Mouse (Mus musculus) stomach, embryonic 15.5 days (tissue): ENCODE measurements around the gene Flt3l. TPM values are rescaled to one million over a fixed set of nuclear protein-coding genes. Genes with fewer than 3 reads are reported as not detected.
"Not testable (repeated sequence)": the region's sequence is repeated elsewhere in the genome, so short reads cannot be mapped to it uniquely, and the experiment has no call there.

Experiments used
- ATAC-seq: fragments of 200-750 bp; cut with Nextera tagmentation; 2 replicates; pipeline ENCODE4 v1.8.0; 2017; ENCODE audit warnings: low read depth, moderate number of reproducible peaks, moderate TSS enrichment; ENCODE audit not compliant: insufficient read depth, low FRiP score
- H3K27ac ChIP-seq: fragments of 300-500 bp; sonication (generic); 2 replicates; pipeline ENCODE4 v1.5.1; 2015; ENCODE audit warnings: mild to moderate bottlenecking, inconsistent platforms
- H3K27me3 ChIP-seq: fragments of 300-500 bp; sonication (generic); replicated peaks from 2 replicates; pipeline ENCODE4 v1.6.1; 2015; ENCODE audit warnings: inconsistent platforms
- H3K36me3 ChIP-seq: fragments of 300-500 bp; sonication (generic); 2 replicates; pipeline ENCODE4 v1.6.1; 2015; ENCODE audit warnings: inconsistent platforms
- H3K4me1 ChIP-seq: fragments of 300-500 bp; sonication (generic); 2 replicates; pipeline ENCODE4 v1.6.1; 2015; ENCODE audit warnings: inconsistent platforms
- H3K4me2 ChIP-seq: fragments of 300-500 bp; sonication (generic); 2 replicates; pipeline ENCODE4 v1.6.1; 2015; ENCODE audit warnings: mild to moderate bottlenecking, inconsistent platforms
- H3K4me3 ChIP-seq: fragments of 300-500 bp; sonication (generic); replicated peaks from 2 replicates; pipeline ENCODE4 v1.5.1; 2015; ENCODE audit warnings: inconsistent platforms
- H3K9ac ChIP-seq: fragments of 300-500 bp; sonication (generic); 2 replicates; pipeline ENCODE4 v1.6.1; 2015; ENCODE audit warnings: inconsistent platforms
- H3K9me3 ChIP-seq: fragments of 300-500 bp; sonication (generic); 2 replicates; pipeline ENCODE4 v1.6.1; 2016; ENCODE audit warnings: inconsistent platforms
- WGBS: fragments of 180-500 bp; shearing (Covaris S2); methylation state at CpG from one replicate; pipeline ENCODE4 v1.1.7; 2015; 5-methylcytosine and 5-hydroxymethylcytosine counted together
- polyA plus RNA-seq: library from polyadenylated mRNA; unstranded; fragments of >200 nt; fragmentation: Nextera tagmentation; extraction: Ambion mirVana; gene quantifications from 2 replicates; pipeline ENCODE4 v1.2.1, GENCODE M21; 2015

Gene Flt3l
- polyA plus RNA-seq, 1 experiment from 2014 or later = 2.2 TPM

GRCm38 (mm10) chr7:45174567-45175280 is 38.5 kb upstream of the Flt3l start:
- ATAC-seq = no peak
- 0 out of 2 replicates have a peak, but pooled peaks cover 3% of the 10 kb centered on the region for H3K9me3 ChIP-seq
- H3K4me1 ChIP-seq = peaks cover 6% of the 10 kb centered on the region
- H3K4me3 ChIP-seq = no peak overlapping the region; the same call in 1 of the 2 replicates
- H3K9ac ChIP-seq = no peak overlapping the region
- no peak overlapping the region for H3K27ac ChIP-seq
- peaks cover 76% of the 10 kb centered on the region for H3K27me3 ChIP-seq
- 5% methylated on average over 25 of the region's 29 CpGs for WGBS
- no peaks in the 10 kb centered on the region for H3K36me3 ChIP-seq
- H3K4me2 ChIP-seq = peak overlapping the region; percentile 11; the same call in 1 of the 2 replicates

DNA sequence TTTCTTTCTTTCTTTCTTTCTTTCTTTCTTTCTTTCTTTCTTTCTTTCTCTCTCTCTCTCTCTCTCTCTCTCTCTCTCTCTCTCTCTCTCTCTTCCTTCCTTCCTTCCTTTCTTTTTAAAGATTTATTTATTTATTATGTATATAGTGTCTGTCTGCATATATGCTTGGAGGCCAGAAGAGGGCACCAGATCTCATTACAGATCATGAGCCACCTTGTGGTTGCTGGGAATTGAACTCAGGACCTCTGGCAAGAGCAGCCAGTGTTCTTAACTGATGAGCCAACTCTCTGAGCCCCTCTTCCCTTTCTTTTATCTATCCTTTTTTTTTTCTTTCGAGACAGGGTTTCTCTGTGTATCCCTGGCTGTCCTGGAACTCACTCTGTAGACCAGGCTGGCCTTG is 37.5 kb upstream of the Flt3l start:
- H3K4me2 ChIP-seq, H3K9me3 ChIP-seq, H3K27ac ChIP-seq, H3K9ac ChIP-seq, H3K4me1 ChIP-seq, ATAC-seq, H3K4me3 ChIP-seq, H3K36me3 ChIP-seq: not testable (repeated sequence)
- 67% methylated on average over 1 of the region's 1 CpGs for WGBS
- peaks cover 76% of the 10 kb centered on the region for H3K27me3 ChIP-seq

DNA sequence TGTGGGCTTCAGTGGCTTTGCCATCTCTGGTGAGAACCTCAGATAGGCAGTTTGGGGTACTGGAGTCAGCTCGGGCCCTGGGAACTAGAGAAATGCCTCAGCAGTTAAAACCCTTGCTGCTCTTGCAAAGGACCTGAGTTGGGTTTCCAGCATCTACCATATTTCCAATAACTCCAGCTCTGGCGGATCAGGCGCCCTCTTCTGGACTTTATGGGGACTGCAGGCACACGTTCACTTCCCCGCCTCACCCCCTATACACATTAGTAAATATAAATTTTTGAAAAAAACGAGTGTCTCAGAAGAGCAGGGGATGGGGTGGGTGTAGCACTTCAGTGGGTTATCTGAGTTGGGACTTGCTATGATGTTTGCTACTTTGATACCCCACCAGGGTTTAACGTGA is 36.7 kb upstream of the Flt3l start:
- 0 out of 2 replicates have a peak, but pooled peaks cover 5% of the 10 kb centered on the region for H3K9me3 ChIP-seq
- no peak overlapping the region for H3K4me3 ChIP-seq
- ATAC-seq = no peak
- peaks cover 6% of the 10 kb centered on the region for H3K4me1 ChIP-seq
- H3K9ac ChIP-seq = no peak overlapping the region
- H3K4me2 ChIP-seq = no peak overlapping the region
- peaks cover 76% of the 10 kb centered on the region for H3K27me3 ChIP-seq
- WGBS = 59% methylated on average over 7 of the region's 7 CpGs
- no peak overlapping the region for H3K27ac ChIP-seq
- H3K36me3 ChIP-seq = no peaks in the 10 kb centered on the region

GRCm38 (mm10) chr7:45169495-45169894 is 33.3 kb upstream of the Flt3l start:
- no peak overlapping the region for H3K9ac ChIP-seq
- H3K36me3 ChIP-seq = no peaks in the 10 kb centered on the region
- 0 out of 2 replicates have a peak, but pooled peaks cover 5% of the 10 kb centered on the region for H3K9me3 ChIP-seq
- H3K27ac ChIP-seq = no peak overlapping the region
- no peaks in the 10 kb centered on the region for H3K4me1 ChIP-seq
- 84% methylated on average over 3 of the region's 3 CpGs for WGBS
- no peak overlapping the region for H3K4me3 ChIP-seq
- H3K27me3 ChIP-seq = peaks cover 74% of the 10 kb centered on the region
- no peak overlapping the region for H3K4me2 ChIP-seq
- ATAC-seq = no peak

- no peak overlapping the region for H3K27ac ChIP-seq
- peaks cover 7% of the 10 kb centered on the region for H3K4me1 ChIP-seq
- WGBS = 5% methylated on average over 24 of the region's 24 CpGs
- 0 out of 2 replicates have a peak, but pooled peaks cover 5% of the 10 kb centered on the region for H3K9me3 ChIP-seq
- peaks cover 76% of the 10 kb centered on the region for H3K27me3 ChIP-seq
- no peaks in the 10 kb centered on the region for H3K36me3 ChIP-seq
- no peak for ATAC-seq
- no peak overlapping the region for H3K4me3 ChIP-seq
- no peak overlapping the region for H3K9ac ChIP-seq
- no peak overlapping the region for H3K4me2 ChIP-seq
These were observed 32.4 kb upstream of the Flt3l start for GRCm38 (mm10) chr7:45168656-45169055.

- H3K4me2 ChIP-seq = no peak overlapping the region
- H3K4me1 ChIP-seq = peaks cover 9% of the 10 kb centered on the region
- no peaks in the 10 kb centered on the region for H3K36me3 ChIP-seq
- no peak overlapping the region for H3K9ac ChIP-seq
- no peak overlapping the region for H3K4me3 ChIP-seq
- peaks cover 79% of the 10 kb centered on the region for H3K27me3 ChIP-seq
- 0 out of 2 replicates have a peak, but pooled peaks cover 5% of the 10 kb centered on the region for H3K9me3 ChIP-seq
- 3% methylated on average over 19 of the region's 19 CpGs for WGBS
- ATAC-seq = no peak
- H3K27ac ChIP-seq = no peak overlapping the region
These were observed 31.7 kb upstream of the Flt3l start for GRCm38 (mm10) chr7:45167761-45168445.

DNA sequence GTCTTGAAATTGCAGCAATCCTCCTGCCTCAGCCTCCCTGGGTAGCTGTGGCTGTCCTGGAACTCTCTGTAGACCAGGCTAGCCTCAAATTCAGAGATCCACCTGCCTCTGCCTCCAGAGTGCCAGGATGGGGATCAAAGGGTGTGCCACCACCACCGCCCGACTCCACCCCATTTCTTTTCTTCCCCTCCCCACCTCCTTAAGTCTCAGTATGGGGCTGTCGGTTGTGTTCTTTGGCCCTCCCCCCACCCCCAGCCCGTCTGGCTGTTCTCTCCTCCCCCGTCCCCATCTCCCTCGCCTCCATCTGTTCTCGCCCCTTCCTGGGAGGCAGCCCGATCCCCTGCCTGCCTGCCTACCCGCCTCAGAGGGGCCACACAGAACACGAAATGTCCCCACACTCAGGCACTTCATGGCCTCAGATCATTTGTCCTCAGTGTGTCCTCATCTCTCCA is 30.7 kb upstream of the Flt3l start:
- Histone ChIP-seq H3K9me3 (0 out of 2 replicates have a peak, but pooled peaks cover 5% of the 10 kb centered on the region), H3K4me1 (peaks cover 15% of the 10 kb centered on the region), H3K27ac (no peak overlapping the region), H3K27me3 (peaks cover 82% of the 10 kb centered on the region), H3K9ac (no peak overlapping the region), H3K4me2 (no peak overlapping the region), H3K4me3 (no peak overlapping the region), H3K36me3 (no peaks in the 10 kb centered on the region)
- ATAC-seq = no peak
- 23% methylated on average over 10 of the region's 10 CpGs for WGBS

GRCm38 (mm10) chr7:45165701-45166100 is 29.5 kb upstream of the Flt3l start:
- Histone ChIP-seq H3K4me3 (no peak overlapping the region), H3K4me2 (no peak overlapping the region), H3K36me3 (peaks cover 4% of the 10 kb centered on the region; the same call in 1 of the 2 replicates), H3K9ac (no peak overlapping the region), H3K9me3 (0 out of 2 replicates have a peak, but pooled peaks cover 5% of the 10 kb centered on the region), H3K27ac (no peak overlapping the region), H3K27me3 (peaks cover 77% of the 10 kb centered on the region), H3K4me1 (peaks cover 15% of the 10 kb centered on the region)
- no peak for ATAC-seq
- WGBS = 46% methylated on average over 11 of the region's 11 CpGs

GRCm38 (mm10) chr7:45164833-45165232 is 28.6 kb upstream of the Flt3l start:
- H3K36me3 ChIP-seq = peaks cover 5% of the 10 kb centered on the region; the same call in 1 of the 2 replicates
- H3K4me2 ChIP-seq = no peak overlapping the region
- WGBS = 62% methylated on average over 5 of the region's 5 CpGs
- no peak overlapping the region for H3K9ac ChIP-seq
- no peak overlapping the region for H3K4me3 ChIP-seq
- ATAC-seq = no peak
- 0 out of 2 replicates have a peak, but pooled peaks cover 3% of the 10 kb centered on the region for H3K9me3 ChIP-seq
- peaks cover 72% of the 10 kb centered on the region for H3K27me3 ChIP-seq
- H3K27ac ChIP-seq = no peak overlapping the region
- H3K4me1 ChIP-seq = peaks cover 15% of the 10 kb centered on the region

GRCm38 (mm10) chr7:45163735-45164490 is 27.7 kb upstream of the Flt3l start, which contains the start of gene Slc17a7:
Gene Slc17a7 (plus strand): TSS chr7:45163949.
- Histone ChIP-seq H3K27me3 (peaks cover 63% of the 10 kb centered on the region), H3K27ac (no peak within 1 kb of the TSS), H3K4me1 (peaks cover 15% of the 10 kb centered on the region), H3K9ac (no peak within 1 kb of the TSS), H3K9me3 (no peaks in the 10 kb centered on the region), H3K4me3 (peak within 1 kb of the TSS; percentile 46), H3K36me3 (peaks cover 5% of the 10 kb centered on the region; the same call in 1 of the 2 replicates), H3K4me2 (peak within 1 kb of the TSS; percentile 80)
- WGBS = 2% methylated on average over 37 of the region's 41 CpGs
- no peak for ATAC-seq

GRCm38 (mm10) chr7:45162996-45163615 is 26.9 kb upstream of the Flt3l start:
- ATAC-seq = no peak
- Histone ChIP-seq H3K4me3 (no peak overlapping the region), H3K4me2 (no peak overlapping the region), H3K4me1 (peaks cover 15% of the 10 kb centered on the region), H3K36me3 (peaks cover 6% of the 10 kb centered on the region; the same call in 1 of the 2 replicates), H3K27me3 (peaks cover 55% of the 10 kb centered on the region), H3K9ac (no peak overlapping the region), H3K27ac (no peak overlapping the region), H3K9me3 (no peaks in the 10 kb centered on the region)
- WGBS = 72% methylated on average over 9 of the region's 9 CpGs
